ENCODE assay signal across 8 mouse cellular contexts in the genomic region with DNA sequence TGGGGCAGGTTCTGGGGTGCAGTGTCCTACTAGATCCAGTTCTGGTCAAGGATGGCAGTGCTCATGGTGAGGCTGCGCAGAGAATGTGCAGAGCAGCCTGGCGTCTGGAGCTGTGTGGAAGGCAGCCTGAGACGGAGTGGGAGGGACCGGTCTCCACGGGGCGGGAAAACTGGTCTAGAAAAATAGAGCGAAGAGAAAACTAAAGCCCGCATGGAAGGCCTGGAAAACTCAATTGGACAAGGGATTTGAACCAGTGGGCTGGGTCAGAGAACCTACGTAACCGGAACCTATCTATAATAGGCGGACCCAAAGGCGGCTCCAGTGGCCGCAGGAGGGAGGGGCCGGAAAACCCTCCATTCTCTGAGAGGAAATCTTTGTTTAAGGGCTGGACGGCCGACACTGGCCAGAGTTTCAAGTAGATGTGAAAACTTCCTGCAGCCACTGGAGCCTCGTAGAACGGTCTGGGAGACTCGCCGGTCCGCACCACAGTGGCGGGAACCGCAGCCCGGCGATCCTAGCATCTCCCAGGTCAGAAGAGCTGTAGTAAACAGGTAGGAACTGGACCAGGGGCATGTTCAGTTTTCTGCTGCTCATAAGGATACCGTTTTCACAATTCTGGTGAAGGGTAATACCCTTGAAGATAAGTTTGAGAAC. TPM values are rescaled to one million over a fixed set of nuclear protein-coding genes. Genes with fewer than 3 reads are reported as not detected.
DNase-seq lines count a peak whose midpoint lies in the region; ATAC-seq and TF ChIP-seq lines count a peak whose summit lies in the region.

A gene (plus strand): TSS at position 399 of the 654 bp plus-strand sequence.

- H3K9me3 ChIP-seq in ES-E14 (ENCODE audit: control insufficient read depth, insufficient read depth, low read depth, low read length): no peaks in the 10 kb centered on the region
- H3K9me3 ChIP-seq in forebrain, embryonic 15.5 days: no peaks in the 10 kb centered on the region

- no peaks in the 10 kb centered on the region for H3K4me1 ChIP-seq in ES-E14 (ENCODE audit: control insufficient read depth in 2 of 2, insufficient read depth in 2 of 2, low read length in 2 of 2, poor library complexity in 1 of 2)
- H3K4me1 ChIP-seq in forebrain, embryonic 15.5 days: peaks cover 14% of the 10 kb centered on the region
- H3K4me1 ChIP-seq in lung, adult 2 months (ENCODE audit: control insufficient read depth, insufficient read depth, low read length): peaks cover 3% of the 10 kb centered on the region

- H3K36me3 ChIP-seq in ES-E14 (ENCODE audit: control insufficient read depth, insufficient read depth, low read length, poor library complexity, severe bottlenecking): no peaks in the 10 kb centered on the region
- H3K36me3 ChIP-seq in forebrain, embryonic 15.5 days: peaks cover 10% of the 10 kb centered on the region; the same call in 1 of the 2 replicates

- peak within 1 kb of the TSS; percentile 83 for H3K9ac ChIP-seq in ES-E14 (ENCODE audit: insufficient read depth, low read depth, low read length, poor library complexity, severe bottlenecking)
- H3K9ac ChIP-seq in forebrain, embryonic 15.5 days (replicated peaks): peak within 1 kb of the TSS; percentile 60

- WGBS in forebrain, embryonic 15.5 days: 3% methylated on average over 26 of the region's 26 CpGs
- 3% methylated on average over 26 of the region's 26 CpGs for WGBS in lung, adult 2 months

- H3K27ac ChIP-seq in ES-E14 (ENCODE audit: insufficient read depth, low read depth, low read length, poor library complexity, severe bottlenecking): peak within 1 kb of the TSS; percentile 58
- H3K27ac ChIP-seq in forebrain, embryonic 15.5 days (replicated peaks): peak within 1 kb of the TSS; percentile 85

- peak within 1 kb of the TSS; percentile 53 for H3K4me2 ChIP-seq in forebrain, embryonic 15.5 days (replicated peaks)

- in situ Hi-C loops in ES-E14 (cut with MboI; ENCODE audit: low sequenced_read_pairs in 2 of 2, unreplicated experiment in 2 of 2): no loop called here

- ATAC-seq in forebrain, embryonic 15.5 days (replicated peaks): peak; percentile 98
- ATAC-seq in neutrophil, adult 5-6 weeks (ENCODE audit: extremely low read depth, insufficient number of reproducible peaks, low FRiP score, poor library complexity, severe bottlenecking): peak; percentile 80

- H3K4me3 ChIP-seq in ES-E14 (ENCODE audit: insufficient read depth in 1 of 2, low read depth in 1 of 2, low read length in 2 of 2, poor library complexity in 1 of 2, severe bottlenecking in 1 of 2): peak within 1 kb of the TSS; percentile 70 to 97
- H3K4me3 ChIP-seq in forebrain, embryonic 15.5 days: peak within 1 kb of the TSS; percentile 56
- peak within 1 kb of the TSS; percentile 83 for H3K4me3 ChIP-seq in lung, adult 2 months (replicated peaks; ENCODE audit: extremely low read depth, low read depth, low read length)

- H3K27me3 ChIP-seq in forebrain, embryonic 15.5 days: no peaks in the 10 kb centered on the region

- peak; percentile 92 for DNase-seq in ES-E14 (ENCODE audit: low read depth, low spot score)
- DNase-seq in cerebellum, adult 11-12 months: peak; percentile 81
- peak; percentile 82 for DNase-seq in heart, postnatal 25 days (ENCODE audit: low spot score)
- DNase-seq in layer of hippocampus, adult 18-20 months (ENCODE audit: low spot score in 2 of 2): peak; percentile 72 to 87
- DNase-seq in lung, adult 2 months: peak; percentile 83
- DNase-seq in thymus, adult 18-20 months: peak; percentile 44 to 49

- no peak for TF ChIP-seq CTCF in lung, adult 2 months (IDR thresholded peaks at IDR 0.05; ENCODE audit: insufficient read depth, low read length)

- TF ChIP-seq POLR2A in lung, adult 2 months (IDR thresholded peaks at IDR 0.05; ENCODE audit: borderline replicate concordance, extremely low read depth, low read depth, low read length): peak; percentile 89

- intact Hi-C loops in heart, postnatal 25 days (cut with DNase I): loop anchor here (2.0 kb wide), 1 partner anchor 29 kb away; no protein-coding TSS in a partner anchor

TF ChIP-seq in ES-E14, 5 proteins besides CTCF, POLR2A, EP300 and RAD21:
- no peak for TF ChIP-seq CHD2 (IDR thresholded peaks at IDR 0.05; ENCODE audit: low read depth, low read length)
- TF ChIP-seq ZC3H11A (IDR thresholded peaks at IDR 0.05; ENCODE audit: borderline replicate concordance, low read depth, low read length): no peak
- TF ChIP-seq MAFK (IDR thresholded peaks at IDR 0.05; ENCODE audit: insufficient read depth, low read depth, low read length): no peak
- TF ChIP-seq HCFC1 (IDR thresholded peaks at IDR 0.05; ENCODE audit: borderline replicate concordance, insufficient read depth, low read length): no peak
- no peak for TF ChIP-seq ZNF384 (IDR thresholded peaks at IDR 0.05; ENCODE audit: low read depth, low read length)

RNA-seq across cellular contexts. Expression of the gene that starts here (rescaled TPM):
- 9.7 and 10.0 TPM in 2 replicates for total RNA-seq in ES-E14 (2012; rRNA removed)
- polyA plus RNA-seq in forebrain, embryonic 15.5 days (2015; fragmentation: Nextera tagmentation; extraction: Ambion mirVana): 17.9 and 18.2 TPM in 2 replicates
- total RNA-seq in heart, postnatal 25 days (2021): 1 to 10 TPM; 1.8 to 1.9 TPM
- total RNA-seq in layer of hippocampus, adult 18-20 months (2021): 1 to 10 TPM; 7.3 to 8.6 TPM
- polyA plus RNA-seq in lung, adult 2 months (2012; rRNA removed): 0.69 and 1.4 TPM in 2 replicates
- 5.0 and 5.7 TPM in 2 replicates for total RNA-seq in neutrophil, adult 5-6 weeks (2017)

Comparison
In these comparisons a context has a peak if more than half of its experiments do, and no peak if none do; other contexts are left out.
1. Peak in every context shown above with its lines: DNase-seq, ATAC-seq, H3K4me3 ChIP-seq and H3K27ac ChIP-seq.